Mouse (Mus musculus): Measurements from ENCODE around the gene Vegfb.

Gene Vegfb

DNA sequence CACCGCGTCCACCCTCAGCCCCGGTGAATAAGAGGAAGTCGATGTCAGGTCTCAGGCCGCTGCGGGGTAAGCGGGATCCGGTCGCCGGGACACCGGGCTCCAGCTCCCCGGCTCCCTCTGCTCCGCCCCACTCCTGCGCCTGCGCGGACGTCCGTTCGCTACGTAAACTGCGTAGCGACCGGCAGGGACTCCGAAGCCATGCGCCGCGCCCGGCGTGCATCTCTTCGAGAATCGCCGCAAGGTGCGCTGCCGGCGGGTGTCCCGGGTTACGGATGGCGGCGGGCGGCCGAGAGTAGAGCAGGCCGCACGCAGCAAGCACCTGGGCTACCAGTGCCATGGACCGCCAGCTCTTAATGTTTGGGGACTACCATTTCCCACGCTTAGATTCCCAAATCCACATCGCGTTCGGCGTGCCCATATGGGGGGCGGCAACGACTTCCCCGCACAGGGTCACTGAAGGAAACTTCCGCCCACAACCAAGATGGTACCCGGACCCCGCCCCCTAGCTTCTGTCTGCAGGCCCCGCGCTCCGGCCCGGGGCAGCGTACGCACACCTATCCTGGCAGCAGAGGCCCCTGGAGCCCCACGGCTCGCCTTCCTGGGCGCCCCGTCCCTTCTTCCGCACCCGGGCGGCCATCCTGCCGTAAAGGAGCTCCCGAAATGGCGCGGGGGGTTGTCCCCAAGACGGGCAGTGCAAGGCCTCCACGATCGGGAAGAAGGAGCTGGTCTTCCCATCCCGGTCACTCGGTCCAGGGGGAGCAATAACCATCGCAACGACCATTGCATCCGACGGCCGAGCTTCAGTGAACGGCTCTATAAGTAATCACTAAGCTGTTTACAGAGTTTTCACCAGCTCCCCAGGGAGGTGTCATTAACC is 45.8 kb downstream of the Vegfb start, which contains the start of gene Bad:
Gene Bad, plus strand, starts transcription at position 490 of the 877 bp plus-strand sequence.
- peak; percentile 92 to 96 for DNase-seq (ENCODE audit: low spot score in 2 of 2)

DNA sequence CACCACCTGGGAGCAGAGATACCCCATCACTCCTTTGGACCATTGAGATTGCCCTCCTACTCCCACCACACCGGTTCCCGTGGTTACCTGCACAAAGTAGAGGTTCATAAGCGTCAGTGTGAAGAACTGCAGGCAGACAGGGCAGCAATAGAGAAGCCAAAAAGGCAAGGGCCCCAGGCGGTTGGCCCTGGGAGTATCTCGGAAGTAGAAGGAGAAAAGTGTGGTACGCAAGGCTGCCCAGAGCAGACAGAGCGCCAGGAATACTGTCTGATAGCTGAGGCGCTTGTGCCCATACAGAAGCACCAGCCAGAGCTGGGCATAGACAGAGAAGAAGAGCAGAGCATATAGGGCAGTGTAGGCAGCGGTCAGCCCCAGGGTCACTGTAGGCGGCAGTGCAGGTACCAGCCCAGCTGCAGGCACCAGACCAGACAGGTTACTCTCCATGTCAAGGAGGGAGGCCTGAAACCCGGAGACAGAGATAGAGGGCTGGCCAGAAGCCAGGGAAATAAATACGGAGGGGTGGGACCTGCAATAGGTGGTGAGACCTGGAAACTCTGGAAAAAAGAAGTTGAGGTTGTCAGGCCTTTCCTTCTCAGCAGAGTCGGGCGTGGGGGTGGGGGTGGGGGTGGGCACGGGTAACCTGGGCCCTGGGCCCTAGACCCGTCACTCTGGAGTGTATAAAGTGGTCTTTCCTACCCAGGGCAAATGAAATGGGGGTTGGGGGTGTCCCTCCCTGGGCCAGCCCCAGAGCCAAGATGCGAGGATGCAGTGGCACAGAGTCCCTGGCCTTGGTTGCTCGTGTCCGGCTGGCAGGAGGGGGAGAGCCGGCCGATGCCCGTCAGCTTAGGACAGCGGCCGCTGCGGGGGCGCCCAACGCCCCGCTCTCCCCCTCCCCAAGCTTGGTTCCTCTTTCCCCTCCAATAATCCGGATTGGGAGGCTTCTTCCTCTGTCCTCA is 46.8 kb downstream of the Vegfb start:
- peak in 1 of 2 experiments; percentile 58 for DNase-seq (ENCODE audit: low spot score in 2 of 2)

DNA sequence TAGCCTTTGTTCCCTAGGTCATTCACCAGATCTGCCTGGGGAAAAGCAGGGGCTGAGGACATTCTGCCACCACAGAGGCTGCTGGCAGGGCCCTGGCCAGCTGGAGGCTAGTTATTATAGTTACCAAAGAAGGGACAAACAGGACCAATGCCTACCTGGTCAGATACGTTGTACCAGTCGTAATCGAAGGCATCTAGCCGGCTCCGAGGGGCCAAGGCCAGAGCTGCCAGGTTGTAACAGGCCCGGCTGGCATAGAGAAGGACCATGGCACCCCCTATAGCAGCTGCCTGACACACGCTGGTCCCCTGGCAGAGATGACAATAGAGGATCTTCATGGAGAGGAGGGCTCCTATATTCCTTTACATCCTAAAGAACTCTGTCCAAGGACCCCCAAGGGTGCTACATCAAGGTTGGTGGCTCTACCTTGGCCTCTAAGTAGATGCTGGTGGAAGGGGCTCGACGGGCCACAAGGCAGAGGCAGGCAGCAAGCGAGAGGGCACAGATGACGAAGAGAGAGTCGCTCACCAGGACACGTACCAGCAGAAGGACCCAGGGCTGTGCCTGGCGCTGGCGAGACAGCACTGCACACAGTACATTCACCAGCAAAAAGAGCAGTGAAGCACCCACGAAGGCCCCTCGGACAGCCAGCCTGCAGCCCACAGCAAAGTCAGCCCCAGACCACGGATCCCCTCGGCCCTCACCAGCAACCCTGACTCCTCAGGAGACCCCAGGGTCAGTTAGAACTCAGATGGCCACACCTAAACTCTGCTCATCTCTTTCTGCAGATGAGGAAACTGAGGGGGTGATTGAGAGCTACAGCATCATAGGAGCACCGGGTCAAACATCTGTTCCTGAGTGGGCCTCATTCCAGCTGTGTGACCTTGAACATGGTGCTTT is 48.1 kb downstream of the Vegfb start:
- DNase-seq (ENCODE audit: low spot score in 2 of 2) = no peak

DNA sequence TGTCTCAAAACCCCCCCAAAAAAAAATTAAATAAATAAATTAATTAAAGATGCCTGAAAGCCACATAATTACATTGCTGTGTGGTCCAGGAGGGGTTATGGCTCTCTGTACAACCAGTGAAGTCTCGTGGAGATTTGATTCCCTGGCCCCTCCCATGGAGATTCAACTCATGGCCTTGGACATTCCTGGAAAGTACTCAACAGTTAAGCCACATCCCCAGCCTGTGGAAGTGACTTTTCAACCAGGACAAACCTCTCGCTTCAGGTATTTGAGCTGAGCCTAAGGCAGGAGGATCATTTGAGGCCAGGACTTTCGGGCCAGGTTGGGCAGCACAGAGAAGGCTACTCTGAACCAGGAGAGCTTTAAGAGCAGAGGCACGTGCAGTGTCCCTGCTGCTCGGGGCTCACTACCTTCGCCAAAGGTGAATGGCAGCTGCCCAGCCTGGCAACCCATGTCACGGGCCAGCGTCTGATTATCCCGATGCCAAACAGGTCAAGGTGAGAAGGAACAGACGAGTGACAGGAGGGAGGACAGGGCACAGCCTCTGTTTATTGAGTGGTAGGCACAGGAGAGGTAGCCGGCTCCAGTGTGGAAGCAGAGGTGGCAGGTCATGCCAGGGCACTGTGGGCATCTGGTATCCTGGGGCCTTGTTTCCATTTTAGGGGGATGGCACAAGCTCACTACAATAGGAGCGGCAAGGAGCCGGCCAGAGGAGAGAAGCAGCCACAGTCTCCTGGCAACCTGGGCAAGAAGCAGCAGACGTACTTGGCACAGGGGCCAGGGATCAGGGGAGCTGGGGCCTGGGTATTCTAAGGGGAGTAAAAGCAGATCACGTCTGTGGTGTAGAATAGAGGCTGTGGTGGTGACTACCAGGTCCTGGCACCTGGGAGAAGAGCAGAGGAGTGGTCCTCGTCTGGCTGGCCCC is 49.6 kb downstream of the Vegfb start:
- DNase-seq (ENCODE audit: low spot score in 2 of 2) = no peak

DNA sequence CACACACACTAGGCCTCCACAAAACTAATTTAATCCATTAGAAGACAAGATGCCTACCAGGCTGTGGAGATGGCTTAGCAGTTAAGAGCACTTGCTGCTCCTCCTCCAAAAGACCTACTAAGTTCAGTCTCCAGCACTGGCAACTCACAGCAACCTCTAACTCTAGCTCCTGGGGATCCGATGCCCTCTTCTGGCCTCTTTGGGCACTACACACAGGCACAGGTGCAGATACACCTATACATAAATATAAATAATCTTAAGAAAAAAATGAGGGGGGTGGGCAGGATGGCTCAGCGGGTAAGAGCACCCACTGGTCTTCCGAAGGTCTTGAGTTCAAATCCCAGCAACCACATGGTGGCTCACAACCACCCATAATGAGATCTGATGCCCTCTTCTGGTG is 51.2 kb downstream of the Vegfb start:
- DNase-seq (ENCODE audit: low spot score in 2 of 2) = no peak

DNA sequence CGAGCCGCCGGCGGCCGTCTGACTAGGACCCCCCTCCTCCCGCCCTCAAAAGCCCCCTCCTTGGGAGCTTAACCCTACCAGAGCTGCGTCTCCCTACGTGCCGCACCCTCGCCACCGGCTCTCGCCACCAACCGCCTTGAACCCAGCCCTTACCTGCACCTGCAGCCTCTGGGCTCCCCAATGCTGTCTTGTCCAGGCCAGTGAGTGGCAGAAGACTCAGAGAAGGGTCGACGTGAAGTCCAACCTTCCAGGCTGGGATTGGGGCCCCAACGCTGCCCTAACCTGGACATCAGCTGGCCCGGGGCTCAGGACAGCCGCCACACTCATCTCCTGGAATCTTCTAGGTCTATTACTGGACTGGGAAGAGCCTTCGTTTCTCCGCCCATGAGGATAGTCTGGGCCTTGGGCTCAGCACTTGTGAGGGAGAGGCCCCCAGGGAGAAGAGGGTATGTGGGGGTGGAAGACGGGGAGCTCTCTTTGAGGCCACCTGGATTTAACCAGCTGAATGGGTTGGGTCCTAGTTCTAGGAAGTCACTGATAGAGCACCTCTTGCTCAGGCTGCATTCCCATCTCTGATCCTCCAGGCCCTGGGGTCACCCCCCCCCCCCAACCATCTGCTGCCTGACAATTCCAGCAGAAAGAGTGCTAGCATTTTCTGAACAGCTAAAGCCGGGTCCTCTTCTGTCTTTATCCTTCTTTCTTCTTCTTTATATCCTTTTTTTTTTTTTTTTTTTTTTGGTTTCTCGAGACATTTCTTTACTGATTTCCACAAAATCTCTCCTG is 53.1 kb downstream of the Vegfb start, which contains the start of gene Kcnk4:
Gene Kcnk4, minus strand, starts transcription at position 321 of the 783 bp plus-strand sequence.
- no peak for DNase-seq (ENCODE audit: low spot score in 2 of 2)

DNA sequence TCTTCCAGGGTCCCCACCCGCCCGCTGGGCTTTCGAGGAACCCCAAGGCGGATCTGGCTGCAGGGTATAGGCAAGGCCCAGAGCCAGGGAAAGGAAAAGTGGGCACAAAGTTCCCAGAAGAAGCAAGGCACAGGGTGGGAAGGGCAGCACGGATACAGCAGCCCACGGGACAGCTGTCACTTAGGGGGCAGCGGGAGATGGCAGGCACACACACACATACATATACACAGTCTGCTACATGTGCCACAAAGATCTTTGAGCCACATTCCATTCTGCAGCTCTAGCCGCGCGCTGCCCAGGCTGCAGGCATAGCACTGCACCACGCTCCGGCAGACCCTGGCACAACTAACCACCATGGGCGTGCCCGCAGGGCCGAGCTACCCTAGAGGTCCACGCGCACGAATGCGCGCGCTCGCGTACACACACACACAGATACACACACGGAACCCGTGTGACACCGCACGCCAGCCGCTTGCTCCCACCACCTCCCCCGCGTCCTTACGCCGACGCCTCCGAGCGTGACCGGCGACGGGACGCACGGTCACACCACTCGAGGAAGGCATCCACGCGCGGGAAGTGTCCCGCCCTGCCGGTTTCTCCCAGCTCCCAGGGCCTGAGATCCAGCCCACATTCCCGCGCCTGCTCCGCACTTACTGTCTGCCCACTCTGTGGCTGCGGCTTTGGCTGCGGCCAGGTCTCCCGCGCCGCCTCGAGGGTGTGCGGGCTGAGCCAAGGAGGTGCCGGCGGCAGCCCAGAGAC is 53.8 kb downstream of the Vegfb start:
- DNase-seq (ENCODE audit: low spot score in 2 of 2) = no peak

DNA sequence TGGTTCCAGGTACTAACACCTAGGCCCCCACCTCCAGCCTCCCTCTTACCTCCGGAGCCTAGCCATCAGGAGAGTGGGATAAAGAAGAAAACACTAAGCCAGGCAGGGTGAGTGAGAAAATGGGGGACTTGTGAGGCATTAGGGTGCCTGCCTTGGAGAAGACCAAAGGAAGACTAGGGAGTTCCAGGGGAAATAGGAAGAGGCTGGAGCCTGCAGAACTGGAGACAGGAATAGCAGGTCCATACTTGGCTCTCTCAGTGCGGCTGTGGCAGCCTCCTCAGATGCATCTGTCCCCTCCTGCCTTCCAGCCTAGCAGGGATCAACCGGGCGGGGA is 54.4 kb downstream of the Vegfb start:
- DNase-seq (ENCODE audit: low spot score in 2 of 2) = no peak
